Mouse (Mus musculus) left cerebral cortex, postnatal 10 days (tissue): ENCODE results near the gene Grip2. TPM values are rescaled to one million over a fixed set of nuclear protein-coding genes. Genes with fewer than 3 reads are reported as not detected.

ENCODE experiments used
- DNase-seq, 2 experiments: peaks; one replicate each; pipeline ENCODE4 v3.0.0; 2021 to 2022; ENCODE audit warnings: low spot score in 2 of 2, mixed read lengths in 1 of 2; ENCODE audit errors: extremely low spot score in 1 of 2
- intact Hi-C: fragments of 180-260 bp; cut with DNase I; formaldehyde crosslinking; loops from one replicate; pipeline ENCODE4 v1.15.1; 2025
- total RNA-seq, 2 experiments: library from RNA; stranded (reverse); gene quantifications; 2 replicates each; pipeline ENCODE4 v1.2.3; 2021

Grip2 gene
- total RNA-seq, 2 experiments from 2014 or later = 19.2 to 19.7 TPM

DNA sequence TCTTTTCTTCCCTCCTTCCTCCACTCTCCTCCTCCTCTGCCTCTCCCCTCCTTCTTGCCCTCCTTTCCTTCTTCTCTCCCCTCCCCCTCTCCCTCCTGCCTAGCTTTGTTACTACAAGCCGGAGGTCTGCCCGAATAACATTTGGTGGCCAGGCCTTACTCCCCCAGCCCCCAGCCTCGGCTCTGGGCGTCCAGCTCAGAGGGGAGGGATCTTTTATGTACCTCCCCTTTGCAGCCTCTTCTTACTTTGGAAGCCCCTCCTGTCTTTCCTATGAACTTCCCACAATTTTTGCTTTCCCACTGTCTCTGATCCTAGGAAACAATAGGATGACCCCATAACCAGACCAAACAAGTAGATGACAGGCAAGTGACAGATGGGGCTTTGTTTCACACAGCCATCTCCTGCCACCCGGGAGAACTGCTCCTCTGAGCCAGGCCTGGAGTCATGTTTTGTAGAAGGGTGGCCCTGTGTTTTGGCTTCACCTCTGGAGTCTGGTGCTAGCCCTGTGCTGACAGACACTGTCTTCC lies 113.6 kb downstream of the Grip2 start:
- no peak for DNase-seq
- intact Hi-C loops = no loop called here

DNA sequence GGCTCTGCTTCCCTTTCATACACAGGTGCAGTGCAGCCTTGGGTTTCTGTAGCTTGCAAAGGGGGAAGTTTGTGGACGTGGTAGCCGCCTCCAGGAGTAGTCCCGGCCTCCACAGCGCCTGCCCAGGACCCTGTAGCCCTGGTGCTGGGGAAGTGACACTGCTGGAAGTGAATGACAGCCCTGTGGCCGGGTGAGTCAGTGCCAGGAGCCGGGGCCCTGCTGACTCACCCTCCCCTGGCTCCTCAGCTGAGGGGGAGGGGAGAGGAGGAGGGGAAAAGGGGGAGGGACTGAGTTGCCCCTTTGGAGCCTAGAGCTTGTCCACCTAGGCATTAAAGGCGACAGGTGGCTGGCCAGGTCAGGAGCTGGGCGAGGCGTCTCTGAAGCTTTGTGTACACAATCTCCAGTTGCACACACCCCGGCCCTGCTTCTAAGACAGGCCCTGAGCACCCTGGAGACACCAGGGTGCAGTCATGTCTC lies 114.2 kb downstream of the Grip2 start:
- intact Hi-C loops = no loop called here
- peak in 1 of 2 experiments; percentile 73 for DNase-seq

GRCm38 (mm10) chr6:91712097-91712854 lies 114.8 kb downstream of the Grip2 start:
- DNase-seq = no peak

More at GRCm38 (mm10) chr6:91712097-91712854, 114.8 kb downstream of the Grip2 start:
- intact Hi-C loops = no loop called here

Other genes with a start within 250 kb of the Grip2 start
- gene Slc6a6, start 143.2 kb downstream of the Grip2 start, total RNA-seq = 100 to 1,000 TPM; 198 to 215 TPM
- 10 to 100 TPM; 20.3 to 21.0 TPM for gene Ccdc174, start 50.8 kb upstream of the Grip2 start, total RNA-seq
- gene 4930590J08Rik, start 75.6 kb upstream of the Grip2 start, total RNA-seq = 1 to 10 TPM; 1.9 to 2.2 TPM
- gene Fgd5, start 151.6 kb upstream of the Grip2 start, total RNA-seq = 1 to 10 TPM; 6.8 to 7.8 TPM